Mouse (Mus musculus) testis, postnatal 14 days (tissue): Measurements from ENCODE around the gene Pde10a.

Source experiments
- DNase-seq: peaks from one replicate; pipeline ENCODE4 v3.0.0; 2021; ENCODE audit warnings: low spot score

Gene Pde10a

GRCm38 (mm10) chr17:8525225-8525721, at the start of gene Pde10a:
Pde10a (plus strand) TSS chr17:8525372.
- DNase-seq = no peak

- DNase-seq = no peak
Measured at GRCm38 (mm10) chr17:8478554-8478953, 46.6 kb upstream of the Pde10a start.

GRCm38 (mm10) chr17:8479493-8480128, 45.6 kb upstream of the Pde10a start:
- no peak for DNase-seq

- DNase-seq = no peak
Measured at GRCm38 (mm10) chr17:8481797-8482196, 43.4 kb upstream of the Pde10a start.

GRCm38 (mm10) chr17:8482876-8483275, 42.3 kb upstream of the Pde10a start:
- no peak for DNase-seq

- no peak for DNase-seq
Measured at GRCm38 (mm10) chr17:8484246-8484645, 40.9 kb upstream of the Pde10a start.

GRCm38 (mm10) chr17:8485146-8485545, 40.0 kb upstream of the Pde10a start:
- no peak for DNase-seq

GRCm38 (mm10) chr17:8487824-8488223, 37.3 kb upstream of the Pde10a start:
- DNase-seq = peak; percentile 69

- DNase-seq = no peak
Measured at GRCm38 (mm10) chr17:8490971-8491370, 34.2 kb upstream of the Pde10a start.

- DNase-seq = no peak
Measured at GRCm38 (mm10) chr17:8493461-8493860, 31.7 kb upstream of the Pde10a start.

GRCm38 (mm10) chr17:8498151-8498550, 27.0 kb upstream of the Pde10a start:
- no peak for DNase-seq

GRCm38 (mm10) chr17:8498655-8499054, 26.5 kb upstream of the Pde10a start:
- DNase-seq = no peak

- no peak for DNase-seq
Measured at GRCm38 (mm10) chr17:8499564-8500117, 25.5 kb upstream of the Pde10a start.

- no peak for DNase-seq
Measured at GRCm38 (mm10) chr17:8504381-8504780, 20.8 kb upstream of the Pde10a start.

GRCm38 (mm10) chr17:8505669-8506426, 19.3 kb upstream of the Pde10a start:
- DNase-seq = peak; percentile 56

GRCm38 (mm10) chr17:8506726-8507125, 18.4 kb upstream of the Pde10a start:
- DNase-seq = no peak

- no peak for DNase-seq
Measured at GRCm38 (mm10) chr17:8507654-8508053, 17.5 kb upstream of the Pde10a start.

GRCm38 (mm10) chr17:8508305-8509141, 16.6 kb upstream of the Pde10a start:
- no peak for DNase-seq

GRCm38 (mm10) chr17:8516006-8516405, 9.2 kb upstream of the Pde10a start:
- no peak for DNase-seq

GRCm38 (mm10) chr17:8523986-8524385, 1.2 kb upstream of the Pde10a start:
- no peak for DNase-seq

GRCm38 (mm10) chr17:8524387-8525165, 596 bp upstream of the Pde10a start:
- peak; percentile 60 for DNase-seq
